Mouse (Mus musculus) CD4-positive, CD25-positive, alpha-beta regulatory T cell, adult 2 months (primary cell): Measurements from ENCODE around the gene Uap1.

ENCODE experiments used
- DNase-seq: peaks from one replicate; pipeline ENCODE4 v3.0.0-alpha.2; 2012; ENCODE audit warnings: low read depth, low spot score

The Uap1 gene

DNA sequence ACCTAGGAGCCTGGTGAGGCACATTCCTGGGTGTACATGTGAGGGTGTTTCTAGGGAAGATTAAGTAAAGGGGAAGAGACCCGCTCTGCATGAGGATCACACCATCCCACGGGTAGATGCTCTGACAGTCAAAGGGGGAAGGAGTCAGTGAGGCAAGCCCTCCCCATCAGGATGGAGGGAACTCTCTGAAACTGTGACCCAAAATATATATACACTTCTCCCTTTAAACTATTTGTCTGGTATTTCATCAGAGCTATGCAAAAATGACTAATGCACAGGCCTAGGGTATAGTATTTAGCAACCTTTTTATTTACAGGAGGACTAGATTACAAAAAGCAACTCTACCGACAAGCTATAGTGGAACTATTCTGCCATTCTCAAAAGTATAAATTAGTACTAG lies 9.8 kb downstream of the Uap1 start:
- DNase-seq, result no peak

GRCm38 (mm10) chr1:170164053-170164614 lies 10.6 kb downstream of the Uap1 start:
- no peak for DNase-seq

DNA sequence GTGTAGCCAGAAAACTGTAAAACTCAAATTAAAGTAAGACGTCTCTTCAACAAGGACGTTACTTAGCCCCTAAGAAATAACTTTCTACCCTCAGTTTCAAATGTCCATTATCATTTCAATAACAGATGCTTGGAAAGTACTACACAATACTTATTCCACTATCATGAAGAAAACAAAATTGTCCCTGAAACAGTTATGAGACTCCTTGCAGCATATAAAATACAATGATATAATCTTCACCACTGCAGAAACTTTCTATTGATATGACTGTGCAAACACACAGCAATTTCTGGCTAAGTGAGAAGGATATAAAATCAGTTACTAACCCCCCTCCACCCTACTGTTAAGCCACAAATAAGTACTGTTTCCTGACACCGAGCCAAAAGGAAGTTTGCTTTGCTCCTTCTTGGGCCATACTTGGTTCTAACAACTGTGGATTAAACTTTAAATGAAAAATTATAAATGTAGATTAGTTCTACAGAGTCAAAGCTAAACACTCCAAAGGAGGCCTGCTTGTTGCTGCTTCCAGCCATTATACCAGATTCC lies 11.3 kb downstream of the Uap1 start:
- DNase-seq, result no peak

- no peak for DNase-seq
These were observed 12.9 kb downstream of the Uap1 start for GRCm38 (mm10) chr1:170161852-170162251.

DNA sequence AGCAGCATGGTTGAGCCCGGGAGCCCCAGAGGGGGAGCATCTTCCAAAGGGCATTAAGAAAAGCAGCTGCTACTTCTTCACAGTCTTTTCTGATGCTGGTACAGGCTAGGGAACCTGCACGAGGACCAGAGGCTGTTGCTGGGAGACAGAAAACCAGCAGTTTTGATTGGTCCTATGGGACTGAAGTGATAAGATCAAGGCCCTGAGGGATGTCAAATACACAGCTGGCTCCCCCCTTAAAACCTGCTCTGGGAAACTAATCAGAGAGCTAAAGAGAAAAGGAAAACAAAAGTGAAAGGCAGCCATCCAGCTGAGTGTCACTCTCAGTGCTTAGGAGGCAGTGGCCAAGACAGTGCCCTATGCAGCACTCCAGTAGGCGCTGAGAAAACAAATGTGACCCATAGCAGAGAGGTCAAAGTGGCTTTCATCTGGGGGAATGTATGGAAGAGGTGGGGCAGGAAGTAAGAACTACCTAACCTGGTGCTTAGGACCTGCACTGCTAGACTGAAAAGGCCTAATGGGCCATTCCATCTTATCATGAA lies 14.3 kb downstream of the Uap1 start:
- no peak for DNase-seq

DNA sequence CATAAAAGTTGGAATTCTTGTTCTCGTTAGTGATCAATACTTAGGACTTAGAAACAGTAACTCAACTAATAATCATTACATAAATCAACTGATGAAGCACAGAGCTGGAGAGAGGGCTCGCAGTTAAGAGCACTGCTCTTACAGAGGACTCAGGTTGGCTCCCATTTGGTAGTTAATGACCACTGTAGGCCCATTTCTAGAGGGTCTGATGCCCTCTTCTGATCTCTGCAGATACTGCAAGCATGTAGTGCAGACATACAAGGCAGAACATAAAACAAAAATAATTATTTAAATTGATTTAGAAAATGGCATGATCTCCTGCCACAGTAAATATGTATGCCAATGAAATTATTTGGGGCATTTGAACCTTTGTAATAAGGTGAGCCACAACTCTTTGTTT lies 15.1 kb downstream of the Uap1 start:
- no peak for DNase-seq

DNA sequence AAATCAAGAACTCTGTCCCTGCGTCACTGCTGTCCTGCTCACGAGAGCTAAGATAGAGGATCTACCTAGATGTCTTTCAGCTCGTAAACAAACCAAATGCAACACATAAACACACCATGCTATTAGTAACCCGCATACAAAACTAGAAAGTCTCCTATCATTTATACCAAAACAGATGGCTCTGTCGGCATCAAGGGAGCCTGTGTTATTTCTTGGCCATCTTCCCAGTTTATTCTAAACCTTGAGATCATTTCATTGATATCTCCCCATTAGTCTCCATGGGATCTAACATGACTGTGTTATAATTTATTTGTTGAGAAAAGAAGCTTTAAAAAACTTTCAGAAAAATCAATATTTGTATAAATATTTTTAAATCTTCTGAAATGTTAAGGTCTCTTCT lies 19.0 kb downstream of the Uap1 start:
- DNase-seq, result no peak

GRCm38 (mm10) chr1:170155298-170155697 lies 19.5 kb downstream of the Uap1 start:
- DNase-seq, result no peak

GRCm38 (mm10) chr1:170153986-170154385 lies 20.8 kb downstream of the Uap1 start:
- no peak for DNase-seq

GRCm38 (mm10) chr1:170152552-170152951 lies 22.2 kb downstream of the Uap1 start:
- DNase-seq, result peak; percentile 51

- no peak for DNase-seq
These were observed 23.9 kb downstream of the Uap1 start for GRCm38 (mm10) chr1:170150870-170151269.

GRCm38 (mm10) chr1:170149756-170150155 lies 25.0 kb downstream of the Uap1 start:
- DNase-seq, result no peak

GRCm38 (mm10) chr1:170148536-170148935 lies 26.2 kb downstream of the Uap1 start:
- no peak for DNase-seq

- peak; percentile 43 for DNase-seq
These were observed 26.9 kb downstream of the Uap1 start for GRCm38 (mm10) chr1:170147651-170148448.

DNA sequence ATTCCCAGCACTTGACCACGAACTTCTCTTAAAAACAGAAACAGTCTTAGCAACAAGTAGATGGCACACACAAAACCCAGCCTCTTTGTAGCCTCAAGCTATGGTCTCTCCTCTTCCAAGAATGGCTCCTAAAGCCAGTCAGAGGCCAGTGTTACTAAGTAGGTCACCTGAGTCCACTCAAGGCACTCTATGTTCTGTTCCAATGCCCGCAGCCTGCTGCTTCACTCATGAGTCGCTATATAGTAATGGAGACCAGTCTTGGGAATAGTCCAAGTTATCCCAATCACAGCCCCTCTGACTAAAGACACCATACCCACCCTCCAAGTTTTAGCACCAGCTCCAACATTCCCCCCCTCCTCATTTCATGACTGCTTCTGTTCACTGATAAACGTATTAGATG lies 29.2 kb downstream of the Uap1 start:
- DNase-seq, result no peak

DNA sequence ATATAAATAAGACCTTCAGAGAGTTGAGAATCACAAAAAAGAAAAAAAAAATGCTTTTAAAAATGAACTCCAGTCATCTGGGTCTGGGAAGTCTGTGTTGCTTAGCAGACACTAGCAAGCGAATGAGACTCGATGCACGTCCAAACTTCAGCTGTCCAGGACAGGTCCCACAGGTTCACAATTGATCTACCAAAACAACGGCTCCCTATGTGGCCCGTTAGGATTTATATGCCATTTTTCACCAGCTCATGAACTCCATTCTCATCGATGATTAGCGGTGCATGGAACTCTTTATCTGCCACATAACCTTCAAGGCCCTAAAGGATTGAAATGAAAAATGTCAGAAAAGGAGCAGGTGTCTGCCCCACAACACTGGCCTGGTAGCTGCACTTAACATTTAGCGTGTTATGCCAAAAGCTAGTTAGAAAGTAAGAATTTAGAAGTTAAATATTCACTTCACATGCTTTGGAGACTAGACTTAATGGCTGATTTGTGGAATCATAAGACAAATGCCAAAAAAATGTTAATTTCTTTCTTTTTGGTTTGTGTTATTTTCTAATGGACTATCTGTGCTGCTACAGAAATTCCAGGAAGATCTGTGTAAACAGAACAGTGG lies 32.4 kb downstream of the Uap1 start:
- no peak for DNase-seq

DNA sequence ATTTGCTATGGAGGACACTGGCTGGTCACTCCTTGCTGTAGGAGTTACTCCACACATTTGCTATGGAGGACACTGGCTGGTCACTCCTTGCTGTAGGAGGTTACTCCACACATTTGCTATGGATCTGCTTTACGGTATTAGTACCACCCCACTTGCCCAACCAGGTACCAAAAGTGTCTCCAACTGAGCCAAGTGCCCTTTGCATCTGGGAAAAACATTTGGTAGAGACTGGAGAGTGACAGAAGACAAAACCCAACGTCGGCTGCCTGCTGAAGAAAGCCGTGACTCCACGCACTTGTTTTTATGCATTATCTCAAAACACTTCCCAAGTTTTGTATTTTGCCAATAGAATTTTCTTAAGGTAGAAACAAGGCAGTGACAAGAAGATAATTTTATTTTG lies 33.1 kb downstream of the Uap1 start:
- DNase-seq, result no peak

DNA sequence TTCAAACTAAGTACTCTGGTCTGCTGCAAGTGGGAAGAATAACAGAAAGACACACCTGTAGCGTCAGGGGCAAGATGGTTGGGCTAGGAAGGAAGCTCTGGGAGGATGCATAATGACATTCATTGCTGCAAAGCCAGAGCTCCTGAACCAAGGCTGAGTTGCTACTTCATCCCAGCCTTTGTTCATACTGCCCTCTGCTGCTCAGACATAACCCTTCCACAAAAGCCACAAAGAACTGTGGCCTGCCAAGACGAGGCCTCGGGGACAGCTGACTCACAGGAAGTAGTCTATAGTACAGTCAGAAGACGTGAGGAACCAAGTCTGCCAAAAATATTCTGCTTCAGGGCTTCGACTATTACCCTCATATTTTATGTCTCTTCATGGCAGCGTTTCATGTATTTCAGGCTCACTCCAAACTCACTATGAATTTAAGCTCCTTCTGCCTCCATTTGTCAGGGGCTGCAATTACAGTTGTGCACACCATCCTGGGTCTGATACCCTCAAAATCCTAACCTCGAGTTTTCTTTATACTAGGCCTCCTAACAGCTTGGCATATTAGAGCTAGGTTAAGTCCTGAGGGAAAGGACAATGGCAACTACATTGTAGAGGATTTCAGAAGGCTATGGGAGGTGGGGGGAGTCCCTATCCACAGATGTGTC lies 38.3 kb downstream of the Uap1 start:
- peak; percentile 79 for DNase-seq

DNA sequence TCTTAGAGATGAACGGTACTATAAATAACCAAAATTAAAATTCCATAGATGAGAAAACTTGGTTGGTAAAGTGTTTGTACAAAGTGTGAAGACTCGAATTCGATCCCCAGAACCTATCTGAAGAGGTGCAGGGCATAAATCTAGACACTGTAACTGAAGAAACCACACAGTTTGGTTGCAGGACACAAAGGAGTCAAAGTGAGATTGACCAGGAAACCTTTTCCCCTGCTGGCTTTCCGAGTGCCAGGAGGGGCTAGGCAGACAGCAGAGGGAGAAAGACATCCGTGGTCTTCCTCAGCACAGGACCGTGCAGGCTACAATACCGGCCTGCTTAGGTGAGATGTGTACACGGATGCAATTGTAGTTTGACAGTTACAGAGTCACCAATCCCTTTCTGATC lies 40.5 kb downstream of the Uap1 start:
- no peak for DNase-seq

- no peak for DNase-seq
These were observed 43.8 kb downstream of the Uap1 start for GRCm38 (mm10) chr1:170130962-170131361.

DNA sequence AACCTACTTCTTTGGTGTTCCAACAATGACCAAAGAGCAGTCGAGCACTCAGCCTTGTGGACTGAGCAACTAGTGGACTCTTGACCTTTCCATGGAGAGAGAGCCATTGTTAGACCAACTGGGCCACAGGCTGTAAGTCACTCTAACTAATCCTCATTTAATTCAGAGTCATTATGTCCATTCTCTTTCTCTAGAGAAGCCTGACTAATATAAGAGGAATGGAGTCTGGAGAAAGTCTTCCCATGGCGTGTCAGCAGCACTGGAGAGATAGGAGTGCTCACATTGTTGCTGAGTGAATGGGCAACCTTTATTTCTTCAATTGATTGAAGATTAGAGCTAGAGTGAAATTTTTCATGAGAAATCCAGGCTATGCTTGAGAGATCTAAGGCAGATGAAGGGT lies 50.1 kb downstream of the Uap1 start:
- DNase-seq, result no peak

DNA sequence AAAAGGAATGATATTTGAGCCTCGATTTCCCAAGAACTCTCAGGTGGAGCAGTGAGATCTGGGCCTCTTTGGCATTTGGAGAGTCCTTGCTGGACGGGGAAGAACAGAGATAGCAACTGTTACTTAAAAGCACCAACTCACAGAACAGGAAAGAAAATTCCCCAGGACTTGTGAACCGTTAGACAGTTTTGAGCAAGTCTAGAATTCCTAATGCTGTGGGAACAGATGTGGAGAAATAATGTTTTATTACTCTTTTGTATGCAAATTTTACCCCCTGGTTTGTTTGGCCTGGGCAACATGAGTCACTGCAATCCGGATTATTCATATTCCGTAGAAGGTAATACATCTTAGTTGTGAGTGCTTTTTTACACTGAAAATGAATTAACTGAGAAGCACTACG lies 61.1 kb downstream of the Uap1 start:
- no peak for DNase-seq
